Mouse (Mus musculus) yolk sac, embryonic 10.5 days (tissue): ENCODE data around the gene Dnah7a.
"Not testable (repeated sequence)": the region's sequence is repeated elsewhere in the genome, so short reads cannot be mapped to it uniquely, and the experiment has no call there.

ENCODE experiments used
- DNase-seq: peaks from one replicate; pipeline ENCODE4 v3.0.0-alpha.2; 2017; ENCODE audit warnings: low spot score

The Dnah7a gene

DNA sequence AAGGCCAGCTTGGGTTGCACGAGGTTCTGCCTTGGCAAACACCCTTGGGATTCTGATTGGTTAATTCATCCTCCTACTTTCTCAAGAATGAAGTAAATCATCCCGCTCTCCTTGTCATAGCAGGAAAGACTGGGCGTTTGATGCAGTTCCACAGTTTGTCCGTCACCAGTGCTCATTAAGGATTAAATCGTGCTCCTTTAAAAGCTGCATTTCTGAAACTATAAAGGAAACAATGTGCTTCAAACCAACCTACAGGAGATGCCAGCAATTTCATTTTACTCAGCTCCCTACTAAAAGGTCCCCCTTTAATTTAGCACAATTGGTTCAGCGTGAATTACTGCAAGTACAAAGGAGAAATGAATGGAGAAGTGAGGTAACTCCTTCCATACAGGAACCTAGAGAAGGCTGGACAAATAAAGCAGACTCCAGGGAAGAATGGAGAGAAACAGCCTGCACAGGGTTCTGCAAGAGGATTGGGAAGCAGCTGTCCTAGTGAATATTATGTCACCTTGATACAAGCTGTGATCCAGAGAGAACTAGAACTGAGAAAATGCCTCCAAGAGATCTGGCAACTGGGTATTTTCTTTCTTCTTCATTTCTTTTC is 322.4 kb downstream of the Dnah7a start:
- DNase-seq = no peak

DNA sequence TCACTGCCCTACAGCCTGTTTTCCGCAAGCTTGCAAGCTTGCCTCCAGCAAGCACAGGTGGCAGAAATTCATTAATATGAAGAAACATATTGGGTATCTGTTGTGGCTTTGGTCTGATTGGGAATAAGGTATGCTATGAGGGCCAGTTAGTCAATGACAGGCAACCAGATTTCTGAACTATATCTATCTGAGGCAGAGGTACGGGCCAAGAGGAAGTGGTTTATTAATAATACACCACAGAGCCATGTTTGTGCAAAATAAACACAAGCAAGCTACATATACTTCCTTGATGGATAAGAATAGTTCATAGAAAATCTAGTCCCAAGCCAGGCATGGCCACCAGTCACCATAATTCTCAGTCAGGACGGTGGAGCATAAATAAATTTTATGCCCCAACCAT is 328.9 kb downstream of the Dnah7a start:
- DNase-seq = no peak

DNA sequence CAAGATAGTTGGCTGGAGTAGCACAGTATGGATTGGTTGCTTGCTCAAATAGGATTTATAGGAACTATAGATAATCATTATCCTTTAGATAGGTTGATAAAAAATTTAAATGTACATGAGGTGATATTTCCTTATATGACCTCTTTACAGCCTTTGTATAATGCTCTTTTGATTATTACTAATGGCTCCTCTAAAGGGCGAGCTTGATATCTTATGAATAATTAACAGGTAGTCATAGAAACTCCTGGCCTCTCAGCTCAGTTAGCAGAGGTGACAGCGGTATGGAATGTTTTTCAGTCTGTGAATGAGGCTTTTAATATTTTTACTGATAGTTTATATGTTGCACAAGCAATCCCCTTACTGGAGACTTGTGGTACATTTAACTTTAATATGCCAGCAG is 330.6 kb downstream of the Dnah7a start:
- not testable (repeated sequence) for DNase-seq

DNA sequence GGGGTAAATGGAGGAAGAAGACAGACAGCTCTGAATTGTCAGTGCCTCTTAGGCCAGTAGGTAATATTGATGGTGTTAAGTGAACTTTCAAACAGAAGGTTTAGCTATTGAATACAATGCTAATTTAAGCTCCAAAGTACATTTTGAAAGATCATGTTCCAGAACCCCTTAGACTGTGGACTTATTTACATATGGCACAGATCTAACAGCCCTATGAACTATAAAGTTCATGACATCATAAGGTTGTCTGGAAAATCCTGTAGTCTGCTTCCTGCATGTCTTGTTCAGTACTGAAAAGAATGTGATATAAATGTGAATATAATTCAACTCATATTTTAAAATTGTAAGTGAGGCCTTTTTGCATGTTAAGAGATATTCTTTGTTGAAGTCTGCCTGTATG is 347.6 kb downstream of the Dnah7a start:
- DNase-seq = no peak

DNA sequence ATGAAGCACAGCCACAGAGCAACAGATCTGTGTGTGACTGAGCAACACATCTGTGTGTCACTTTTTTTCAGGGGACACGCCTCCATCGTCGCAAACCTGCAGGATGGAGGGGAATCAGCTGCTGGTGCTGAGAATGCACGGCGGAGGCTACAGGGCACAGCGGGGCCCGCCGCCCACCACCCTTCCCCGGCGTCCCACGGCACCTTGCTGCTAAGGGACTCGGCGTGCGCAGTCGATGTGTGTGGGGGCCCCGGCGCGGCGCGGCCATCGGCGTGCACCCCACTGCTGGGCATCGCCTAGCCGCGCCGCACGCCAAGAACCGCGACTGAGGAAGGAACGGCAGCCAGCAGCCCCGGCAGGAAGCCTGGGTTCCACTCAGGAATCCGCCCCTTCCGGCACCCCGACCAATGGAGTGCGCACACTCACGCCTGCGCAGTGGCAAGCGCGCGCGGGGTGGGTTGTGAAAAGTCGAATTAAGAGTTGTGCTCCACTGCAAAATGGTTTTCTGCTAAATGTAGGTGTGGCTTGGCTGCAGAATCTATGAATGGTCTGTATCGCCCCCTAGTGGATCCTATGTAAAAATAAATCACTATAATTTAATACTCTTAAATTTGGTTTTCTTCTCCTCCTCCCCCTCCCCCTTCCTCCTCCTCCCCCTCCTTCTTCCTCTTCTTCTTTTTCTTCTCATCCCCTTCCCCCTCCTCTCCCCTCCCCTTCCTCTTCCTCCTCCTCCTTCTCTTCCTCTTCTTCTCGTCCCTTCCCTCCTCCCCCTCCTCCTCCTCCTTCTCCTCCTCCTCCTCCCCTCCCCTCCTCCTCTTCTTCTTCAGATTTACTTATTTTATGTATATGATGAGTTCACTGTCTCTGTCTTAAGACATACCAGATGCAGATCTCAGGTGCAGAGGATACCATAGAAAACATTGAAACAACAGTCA is 354.0 kb downstream of the Dnah7a start, which contains the start of the genes Asdurf, Gm28551 and Asnsd1:
Gene Asdurf (minus strand): TSS at position 293 of the 935 bp plus-strand sequence.
Gene Gm28551 (minus strand): TSS at position 341 of the 935 bp plus-strand sequence.
Gene Asnsd1 (minus strand): TSS at position 426 of the 935 bp plus-strand sequence.
- DNase-seq = peak; percentile 93
